Mouse (Mus musculus) kidney, embryonic 14.5 days (tissue): Measurements from ENCODE around the gene Shisa5. TPM values are rescaled to one million over a fixed set of nuclear protein-coding genes. Genes with fewer than 3 reads are reported as not detected.

Source experiments
- ATAC-seq: fragments of 200-750 bp; cut with Nextera tagmentation; 2 replicates; pipeline ENCODE4 v1.8.0; 2017; ENCODE audit warnings: moderate number of reproducible peaks, mild to moderate bottlenecking, moderate TSS enrichment, moderate library complexity; ENCODE audit not compliant: low FRiP score, low TSS enrichment
- H3K27ac ChIP-seq: fragments of 300-500 bp; sonication (generic); 2 replicates; pipeline ENCODE4 v1.5.1; 2014; ENCODE audit warnings: low read depth, mild to moderate bottlenecking, low read length, moderate library complexity, mixed read lengths
- H3K27me3 ChIP-seq: fragments of 300-500 bp; sonication (generic); 2 replicates; pipeline ENCODE4 v1.6.1; 2014; ENCODE audit warnings: mild to moderate bottlenecking, low read length; ENCODE audit not compliant: control insufficient read depth, insufficient read depth
- H3K36me3 ChIP-seq: fragments of 300-500 bp; sonication (generic); 2 replicates; pipeline ENCODE4 v1.6.1; 2014; ENCODE audit warnings: low read length, mixed read lengths; ENCODE audit not compliant: control insufficient read depth, insufficient read depth
- H3K4me1 ChIP-seq: fragments of 300-500 bp; sonication (generic); 2 replicates; pipeline ENCODE4 v1.6.1; 2014; ENCODE audit warnings: low read length, mixed read lengths; ENCODE audit not compliant: control insufficient read depth, insufficient read depth
- H3K4me2 ChIP-seq: fragments of 300-500 bp; sonication (generic); replicated peaks from 2 replicates; pipeline ENCODE4 v1.6.1; 2014; ENCODE audit warnings: low read depth, mild to moderate bottlenecking, low read length
- H3K4me3 ChIP-seq: fragments of 300-500 bp; sonication (generic); 2 replicates; pipeline ENCODE4 v1.5.1; 2014; ENCODE audit warnings: mild to moderate bottlenecking, low read length
- H3K9ac ChIP-seq: fragments of 300-500 bp; sonication (generic); 2 replicates; pipeline ENCODE4 v1.6.1; 2014; ENCODE audit warnings: low read depth, mild to moderate bottlenecking, low read length, moderate library complexity
- H3K9me3 ChIP-seq: fragments of 300-500 bp; sonication (generic); 2 replicates; pipeline ENCODE4 v1.6.1; 2016; ENCODE audit warnings: low read length; ENCODE audit not compliant: control insufficient read depth
- WGBS: fragments of 180-500 bp; shearing (Covaris S2); extraction: QIAGEN DNeasy Blood & Tissue Kit; methylation state at CpG from one replicate; pipeline ENCODE4 v1.1.7; 2014; 5-methylcytosine and 5-hydroxymethylcytosine counted together
- polyA plus RNA-seq: library from polyadenylated mRNA; unstranded; fragments of >200 nt; fragmentation: Nextera tagmentation; extraction: Ambion mirVana; gene quantifications from 2 replicates; pipeline ENCODE4 v1.2.1, GENCODE M21; 2014

The Shisa5 gene
- polyA plus RNA-seq, 1 experiment from 2014 or later = 65.7 TPM

DNA sequence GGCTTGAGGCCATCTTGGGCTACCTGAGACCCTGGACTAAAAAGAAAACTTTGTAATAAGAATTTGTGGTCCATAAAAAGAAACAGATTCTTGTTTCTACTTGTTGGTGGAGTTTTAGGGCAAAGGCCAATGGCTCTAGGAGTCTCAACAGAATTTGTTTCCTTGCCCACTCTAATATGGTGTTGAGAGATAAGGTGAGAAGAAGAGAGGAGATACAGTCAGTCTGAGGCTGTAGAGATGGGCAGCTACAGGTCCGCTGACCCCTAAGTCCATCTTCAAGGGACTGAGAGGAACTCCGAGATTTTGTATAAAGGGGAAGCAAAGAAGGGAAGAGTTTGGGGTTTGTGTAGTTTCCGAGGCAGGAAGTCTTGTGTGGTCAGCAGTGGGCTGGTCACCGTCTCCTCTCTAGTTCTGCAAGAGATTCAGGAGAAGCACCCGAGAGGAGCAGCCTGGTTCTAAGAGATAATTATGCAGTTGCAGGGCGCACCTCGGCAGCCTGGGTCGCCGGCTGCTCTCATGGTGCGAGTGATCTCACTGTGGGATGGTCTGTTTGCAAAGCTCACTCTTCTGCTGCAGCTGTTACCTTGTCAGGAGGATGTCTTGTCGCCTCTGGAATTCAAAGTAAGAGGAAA lies 21.3 kb upstream of the Shisa5 start:
- 59% methylated on average over 11 of the region's 11 CpGs for WGBS
- no peak overlapping the region for H3K4me2 ChIP-seq
- H3K9me3 ChIP-seq = no peaks in the 10 kb centered on the region
- no peak overlapping the region for H3K9ac ChIP-seq
- no peaks in the 10 kb centered on the region for H3K27me3 ChIP-seq
- no peak overlapping the region for H3K27ac ChIP-seq
- no peak for ATAC-seq
- H3K4me3 ChIP-seq = no peak overlapping the region
- no peaks in the 10 kb centered on the region for H3K4me1 ChIP-seq
- H3K36me3 ChIP-seq = no peaks in the 10 kb centered on the region

DNA sequence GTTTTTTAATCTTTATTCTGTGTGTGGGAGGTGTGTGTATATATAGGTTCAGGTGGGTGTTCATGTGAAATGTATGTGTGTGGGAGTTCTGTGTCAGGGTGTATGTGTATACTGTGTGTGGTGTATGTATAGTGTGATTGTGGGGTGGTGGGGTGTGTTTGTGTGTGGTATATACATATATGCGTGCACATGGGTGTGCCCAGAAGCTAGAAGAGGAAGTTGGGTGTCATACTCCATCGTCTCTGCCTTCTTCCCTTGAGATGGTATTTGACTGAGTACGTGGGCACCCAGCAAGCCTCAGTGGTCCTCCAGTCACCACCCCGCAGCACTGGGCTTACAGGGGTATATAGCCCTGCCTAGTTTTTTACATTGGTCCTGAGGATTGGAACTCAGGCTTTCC lies 16.9 kb upstream of the Shisa5 start:
- 87% methylated on average over 4 of the region's 4 CpGs for WGBS
- Histone ChIP-seq H3K4me2 (no peak overlapping the region), H3K4me1 (no peaks in the 10 kb centered on the region), H3K4me3 (no peak overlapping the region), H3K27ac (no peak overlapping the region), H3K36me3 (no peaks in the 10 kb centered on the region), H3K9ac (no peak overlapping the region), H3K27me3 (no peaks in the 10 kb centered on the region), H3K9me3 (no peaks in the 10 kb centered on the region)
- no peak for ATAC-seq

- Histone ChIP-seq H3K9ac (no peak overlapping the region), H3K36me3 (no peaks in the 10 kb centered on the region), H3K9me3 (no peaks in the 10 kb centered on the region), H3K4me2 (no peak overlapping the region), H3K4me1 (no peaks in the 10 kb centered on the region), H3K4me3 (no peak overlapping the region), H3K27me3 (no peaks in the 10 kb centered on the region), H3K27ac (no peak overlapping the region)
- WGBS = 86% methylated on average over 17 of the region's 17 CpGs
- ATAC-seq = no peak
Measured at GRCm38 (mm10) chr9:109022866-109023685, 15.3 kb upstream of the Shisa5 start.

DNA sequence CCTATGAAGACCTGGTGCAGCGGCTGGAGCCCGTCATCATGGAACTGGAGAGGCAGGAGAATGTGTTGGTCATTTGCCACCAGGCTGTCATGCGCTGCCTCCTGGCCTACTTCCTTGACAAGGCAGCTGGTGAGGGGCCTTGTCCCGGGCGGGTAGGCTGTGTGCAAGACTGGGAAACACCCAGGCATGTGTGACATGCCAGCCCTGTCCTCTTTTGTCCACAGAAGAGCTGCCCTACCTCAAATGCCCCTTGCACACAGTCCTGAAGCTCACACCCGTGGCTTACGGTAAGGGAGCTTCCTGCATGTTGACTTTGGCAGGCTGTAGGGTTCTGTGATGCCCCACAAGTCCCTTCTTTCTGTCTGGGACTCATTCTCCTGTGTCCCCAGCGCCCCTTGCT lies 10.8 kb upstream of the Shisa5 start:
- no peaks in the 10 kb centered on the region for H3K27me3 ChIP-seq
- WGBS = 78% methylated on average over 8 of the region's 8 CpGs
- no peak overlapping the region for H3K4me3 ChIP-seq
- ATAC-seq = no peak
- H3K27ac ChIP-seq = no peak overlapping the region
- H3K9me3 ChIP-seq = no peaks in the 10 kb centered on the region
- peaks cover 3% of the 10 kb centered on the region; the same call in 1 of the 2 replicates for H3K36me3 ChIP-seq
- no peaks in the 10 kb centered on the region for H3K4me1 ChIP-seq
- no peak overlapping the region for H3K4me2 ChIP-seq
- no peak overlapping the region for H3K9ac ChIP-seq

DNA sequence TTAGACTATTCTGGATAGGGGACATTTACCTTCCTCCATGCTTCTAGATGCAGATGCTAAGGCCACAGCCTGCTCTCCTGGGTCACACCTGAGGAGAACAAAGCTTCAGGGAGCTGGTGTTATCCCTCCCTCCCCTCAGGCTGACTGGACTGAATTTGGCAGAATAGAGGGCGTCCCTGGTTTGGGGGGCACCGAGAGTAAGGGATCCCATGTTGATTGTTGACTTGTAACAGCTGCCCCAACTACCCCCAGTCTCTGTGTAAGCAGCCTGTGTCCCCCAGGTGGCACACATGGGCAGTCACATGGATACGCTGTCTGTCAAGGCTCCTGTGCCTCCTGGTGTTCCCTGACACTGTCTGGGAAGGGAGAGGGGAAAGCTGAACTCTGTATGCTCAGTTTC lies 9.9 kb upstream of the Shisa5 start:
- no peaks in the 10 kb centered on the region for H3K4me1 ChIP-seq
- no peaks in the 10 kb centered on the region for H3K27me3 ChIP-seq
- H3K36me3 ChIP-seq = peaks cover 3% of the 10 kb centered on the region; the same call in 1 of the 2 replicates
- no peak overlapping the region for H3K27ac ChIP-seq
- H3K4me2 ChIP-seq = no peak overlapping the region
- WGBS = 61% methylated on average over 3 of the region's 3 CpGs
- H3K9me3 ChIP-seq = no peaks in the 10 kb centered on the region
- ATAC-seq = no peak
- H3K4me3 ChIP-seq = no peak overlapping the region
- no peak overlapping the region for H3K9ac ChIP-seq

DNA sequence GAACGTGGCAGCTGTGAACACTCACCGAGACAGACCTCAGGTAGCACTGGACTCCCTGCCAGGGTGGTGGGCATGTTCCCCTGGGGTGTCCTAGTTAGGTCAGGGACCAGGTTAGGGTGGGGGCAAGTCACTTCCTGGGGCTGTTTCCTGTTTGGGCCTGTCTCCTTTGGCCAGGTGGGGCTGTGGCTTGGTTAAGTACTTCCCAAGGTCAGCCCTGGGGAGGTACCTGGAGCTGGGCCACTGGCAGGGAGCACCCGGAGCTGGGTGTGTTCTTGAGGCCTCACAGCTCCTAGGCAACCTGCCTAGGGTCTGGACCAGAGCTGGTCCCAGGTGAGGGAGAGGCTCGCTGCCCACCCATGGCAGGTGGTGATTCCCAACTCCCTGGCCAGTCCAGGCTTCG lies 9.4 kb upstream of the Shisa5 start:
- Histone ChIP-seq H3K4me3 (no peak overlapping the region), H3K27ac (no peak overlapping the region), H3K36me3 (peaks cover 3% of the 10 kb centered on the region; the same call in 1 of the 2 replicates), H3K4me1 (no peaks in the 10 kb centered on the region), H3K9me3 (no peaks in the 10 kb centered on the region), H3K9ac (no peak overlapping the region), H3K27me3 (no peaks in the 10 kb centered on the region), H3K4me2 (no peak overlapping the region)
- 73% methylated on average over 5 of the region's 5 CpGs for WGBS
- ATAC-seq = no peak

DNA sequence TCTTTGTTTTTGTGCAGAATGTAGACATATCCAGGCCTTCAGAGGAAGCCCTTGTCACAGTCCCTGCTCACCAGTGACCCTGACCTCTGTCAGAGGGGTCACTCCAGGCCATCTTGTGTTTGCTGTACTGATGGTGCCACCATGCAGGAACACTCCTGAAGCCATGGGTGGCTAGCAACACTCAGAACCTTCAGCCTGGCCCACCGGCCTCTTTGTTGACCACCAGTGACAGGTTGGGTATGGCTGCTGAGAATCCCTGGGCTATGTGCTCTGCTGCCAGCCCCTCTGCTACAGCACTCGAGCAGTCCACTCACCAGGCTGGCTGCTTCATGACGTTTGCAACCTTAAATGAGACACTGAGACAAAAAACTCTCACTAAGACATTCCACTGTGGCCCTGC lies 8.1 kb upstream of the Shisa5 start:
- Histone ChIP-seq H3K4me1 (no peaks in the 10 kb centered on the region), H3K9me3 (no peaks in the 10 kb centered on the region), H3K27ac (no peak overlapping the region), H3K36me3 (peaks cover 3% of the 10 kb centered on the region; the same call in 1 of the 2 replicates), H3K4me3 (no peak overlapping the region), H3K27me3 (no peaks in the 10 kb centered on the region), H3K4me2 (no peak overlapping the region), H3K9ac (no peak overlapping the region)
- ATAC-seq = no peak
- WGBS = 69% methylated on average over 3 of the region's 3 CpGs

- Histone ChIP-seq H3K36me3 (peaks cover 3% of the 10 kb centered on the region; the same call in 1 of the 2 replicates), H3K4me2 (no peak overlapping the region), H3K9ac (no peak overlapping the region), H3K27me3 (no peaks in the 10 kb centered on the region), H3K9me3 (no peaks in the 10 kb centered on the region), H3K4me1 (no peaks in the 10 kb centered on the region), H3K27ac (no peak overlapping the region), H3K4me3 (no peak overlapping the region)
- WGBS = 93% methylated on average over 7 of the region's 7 CpGs
- ATAC-seq = no peak
Measured at GRCm38 (mm10) chr9:109031001-109031400, 7.4 kb upstream of the Shisa5 start.

DNA sequence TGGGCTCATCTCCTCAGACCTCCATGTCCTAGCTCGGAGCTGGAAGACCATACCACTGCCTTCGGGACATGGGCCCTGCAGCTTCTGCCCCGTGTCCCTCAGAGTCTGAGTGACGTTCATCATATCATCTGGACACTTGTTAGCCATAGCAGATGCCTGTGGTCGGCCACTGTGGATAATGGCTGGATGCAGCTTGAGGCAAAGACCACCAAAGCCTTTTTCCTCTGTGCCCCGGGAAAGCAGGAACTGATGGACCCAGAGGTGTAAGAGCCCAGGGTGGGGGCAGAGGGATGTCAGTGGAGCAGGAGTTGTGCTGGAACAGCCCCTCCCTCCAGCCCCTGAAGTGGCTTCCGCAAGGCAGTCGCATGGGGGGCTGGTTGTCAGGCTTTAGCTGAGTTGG lies 6.7 kb upstream of the Shisa5 start:
- no peak overlapping the region for H3K27ac ChIP-seq
- no peaks in the 10 kb centered on the region for H3K27me3 ChIP-seq
- no peak overlapping the region for H3K4me3 ChIP-seq
- H3K9ac ChIP-seq = no peak overlapping the region
- H3K4me2 ChIP-seq = no peak overlapping the region
- WGBS = 79% methylated on average over 8 of the region's 8 CpGs
- H3K36me3 ChIP-seq = peaks cover 3% of the 10 kb centered on the region; the same call in 1 of the 2 replicates
- H3K9me3 ChIP-seq = no peaks in the 10 kb centered on the region
- H3K4me1 ChIP-seq = no peaks in the 10 kb centered on the region
- no peak for ATAC-seq
